Mouse (Mus musculus) 416B (cell line): ENCODE results near the gene Olfr160.

ENCODE experiments used
- DNase-seq: peaks from one replicate; pipeline ENCODE4 v3.0.0; 2011; ENCODE audit warnings: low read depth

The Olfr160 gene

GRCm38 (mm10) chr9:37716150-37716549 lies at the start of gene Olfr160:
Olfr160 (minus strand) TSS chr9:37716250.
- DNase-seq: no peak

- DNase-seq: peak; percentile 56
These were observed 46.5 kb upstream of the Olfr160 start for GRCm38 (mm10) chr9:37762541-37762940.

- DNase-seq: no peak
These were observed 45.7 kb upstream of the Olfr160 start for GRCm38 (mm10) chr9:37761728-37762127.

DNA sequence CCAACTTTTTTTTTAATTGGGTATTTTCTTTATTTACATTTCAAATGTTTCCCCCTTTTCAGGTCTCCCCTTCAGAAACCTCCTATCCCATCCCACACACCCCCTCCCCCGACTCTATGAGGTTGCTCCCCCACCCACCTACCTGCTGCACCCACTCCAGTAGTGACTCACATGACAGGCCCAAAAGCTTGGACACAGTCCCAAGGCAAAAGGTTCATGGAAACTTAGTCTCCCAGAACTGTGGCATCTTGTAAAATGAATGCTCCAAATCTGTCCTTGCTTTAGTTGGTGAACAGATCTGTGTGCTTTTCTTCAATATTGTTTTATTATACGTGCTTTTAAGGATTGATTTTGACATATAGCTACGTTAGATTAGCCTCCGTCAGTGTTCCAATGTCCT lies 36.0 kb upstream of the Olfr160 start:
- no peak for DNase-seq

GRCm38 (mm10) chr9:37751467-37751866 lies 35.4 kb upstream of the Olfr160 start:
- DNase-seq: no peak

GRCm38 (mm10) chr9:37750319-37751075 lies 34.4 kb upstream of the Olfr160 start:
- DNase-seq: no peak

DNA sequence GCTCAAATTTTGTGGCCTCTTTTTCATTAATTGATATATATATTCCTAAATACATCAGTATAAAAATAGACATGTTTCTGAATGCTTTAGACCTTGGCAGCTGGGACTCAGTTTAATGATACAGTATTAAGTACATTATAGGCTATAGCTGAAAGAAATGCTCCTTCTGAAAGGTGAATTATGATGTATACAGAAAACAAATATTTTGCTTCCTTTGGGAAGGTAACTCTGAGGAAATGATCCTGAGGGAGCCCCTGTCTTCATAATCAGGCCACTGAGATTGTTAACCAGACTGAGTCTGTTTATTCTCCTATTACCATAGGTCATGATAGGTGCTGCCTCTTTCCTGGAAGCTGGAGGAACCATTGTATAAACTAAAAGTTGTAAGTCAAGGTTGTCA lies 28.8 kb upstream of the Olfr160 start, which contains the start of gene Olfr874:
Olfr874 (plus strand) TSS at position 301 of the 400 bp plus-strand sequence.
- DNase-seq: no peak

- DNase-seq: no peak
These were observed 18.3 kb upstream of the Olfr160 start for GRCm38 (mm10) chr9:37734310-37734709.

GRCm38 (mm10) chr9:37689970-37690686 lies 25.9 kb downstream of the Olfr160 start:
- DNase-seq: peak; percentile 46

DNA sequence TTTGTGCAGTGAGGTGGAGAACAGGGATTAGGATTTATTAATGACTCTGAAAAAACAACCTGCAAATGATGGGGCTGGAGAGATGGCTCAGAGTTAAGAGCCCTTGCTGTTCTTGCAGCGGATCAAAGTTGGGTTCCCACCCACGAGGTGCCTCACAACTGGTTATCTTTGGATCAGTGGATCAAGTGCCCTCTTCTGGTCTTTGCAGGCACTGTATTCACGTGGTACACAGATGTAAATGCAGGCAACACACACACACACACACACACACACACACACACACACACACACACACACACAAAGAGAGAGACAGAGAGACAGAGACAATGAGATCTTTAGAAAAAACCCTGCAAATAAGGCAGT lies 28.1 kb downstream of the Olfr160 start:
- DNase-seq: peak; percentile 45

GRCm38 (mm10) chr9:37687288-37687940 lies 28.6 kb downstream of the Olfr160 start:
- DNase-seq: no peak

DNA sequence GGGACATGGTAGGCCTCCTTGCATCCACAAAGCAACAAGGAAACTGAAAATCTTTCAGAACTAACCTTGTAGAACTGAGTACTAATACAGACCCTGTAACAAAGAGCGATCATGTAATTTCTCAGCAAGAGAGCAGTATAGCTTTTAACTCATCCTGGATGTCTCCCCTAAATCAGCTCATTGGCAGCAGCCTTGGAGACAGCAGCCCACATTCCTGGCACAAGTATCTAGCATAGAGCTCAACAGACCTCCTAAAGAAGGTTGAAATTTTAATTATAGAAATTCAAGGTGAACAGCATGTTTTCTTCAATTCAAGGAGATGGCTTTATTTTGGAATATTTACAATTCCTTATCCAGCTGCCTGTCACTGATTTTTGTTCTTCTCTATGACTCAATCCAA lies 34.9 kb downstream of the Olfr160 start:
- DNase-seq: no peak

DNA sequence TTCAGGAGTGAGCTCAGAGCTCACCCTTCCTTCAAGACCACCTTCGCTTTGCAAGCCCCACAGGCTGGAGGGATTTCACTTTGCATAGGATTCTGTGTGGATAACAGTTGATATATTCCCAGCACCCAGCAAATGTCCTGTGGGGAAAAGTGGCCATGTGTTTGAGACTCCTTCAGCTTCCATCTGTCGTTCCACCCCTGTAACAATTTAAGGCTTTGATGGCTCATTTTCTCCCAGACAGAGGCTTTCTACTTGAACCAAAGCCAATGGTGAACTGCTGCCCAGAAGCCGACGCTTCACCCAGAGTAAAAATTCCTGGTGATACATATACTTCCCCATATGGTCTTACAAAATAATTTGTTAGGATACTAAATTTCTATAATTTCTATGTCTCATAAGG lies 40.8 kb downstream of the Olfr160 start:
- no peak for DNase-seq

- DNase-seq: no peak
These were observed 45.8 kb downstream of the Olfr160 start for GRCm38 (mm10) chr9:37670261-37670660.

DNA sequence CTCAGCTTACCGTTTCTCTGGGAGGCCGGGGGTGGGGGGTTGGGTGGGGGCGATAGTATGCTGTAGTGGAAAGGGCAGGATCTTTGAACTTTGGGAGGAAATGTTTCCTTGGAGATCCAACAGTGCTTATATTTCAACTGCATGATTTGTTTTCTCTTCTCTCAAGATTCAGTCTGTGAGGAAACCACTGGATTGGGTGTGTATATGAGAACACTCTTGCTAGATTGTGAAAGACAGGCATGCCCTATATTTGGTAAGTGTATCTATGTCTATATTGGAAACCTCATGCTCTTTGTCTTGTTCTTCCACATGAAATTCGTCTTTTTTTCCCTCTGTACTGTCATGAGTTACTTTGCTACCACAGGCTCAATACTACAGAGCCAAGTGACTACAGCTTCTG lies 46.4 kb downstream of the Olfr160 start:
- no peak for DNase-seq

GRCm38 (mm10) chr9:37669115-37669514 lies 46.9 kb downstream of the Olfr160 start, which contains the start of gene Panx3:
Panx3 (minus strand) TSS chr9:37669235.
- DNase-seq: peak; percentile 13

DNA sequence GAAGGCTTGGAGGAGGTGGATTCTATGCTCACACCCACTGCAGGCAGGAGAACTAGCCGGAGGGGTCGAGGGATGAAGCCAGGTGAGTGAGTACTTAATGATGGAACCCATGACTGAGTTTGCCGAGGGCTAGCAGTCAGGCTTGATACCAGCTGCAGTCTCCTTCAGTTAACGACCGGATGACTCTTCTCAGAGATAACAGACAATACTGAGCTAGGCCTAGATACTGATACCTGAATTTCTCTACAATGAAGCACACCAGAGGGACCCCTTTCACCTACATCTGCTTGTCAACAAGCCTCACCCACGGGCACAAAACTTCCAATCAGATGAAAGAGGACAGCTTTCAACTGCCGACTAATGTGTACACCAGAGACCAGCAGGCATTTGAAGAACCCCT lies 50.0 kb downstream of the Olfr160 start:
- DNase-seq: no peak

- no peak for DNase-seq
These were observed 51.4 kb downstream of the Olfr160 start for GRCm38 (mm10) chr9:37664604-37665003.

GRCm38 (mm10) chr9:37663210-37663609 lies 52.8 kb downstream of the Olfr160 start:
- DNase-seq: no peak

DNA sequence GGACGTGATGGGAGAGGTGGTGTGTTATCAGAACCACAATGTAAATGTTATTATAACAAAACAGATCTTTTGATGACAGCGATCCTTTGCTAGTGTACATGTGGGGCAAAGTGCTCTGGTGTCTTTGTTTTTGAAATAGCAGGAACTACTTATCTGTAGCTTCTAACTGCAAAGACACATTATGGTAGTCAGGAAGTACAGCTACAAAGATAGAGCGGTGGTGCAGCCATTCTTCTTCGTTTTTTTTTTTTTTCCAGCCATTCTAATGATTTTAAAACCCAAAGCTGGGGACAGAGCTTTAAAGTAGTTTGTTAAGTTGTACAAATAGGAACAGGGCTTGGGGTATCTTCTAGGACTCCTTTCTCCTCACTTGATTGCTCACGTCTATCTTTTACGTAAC lies 56.6 kb downstream of the Olfr160 start:
- no peak for DNase-seq
